Mouse (Mus musculus) testis, adult 2 months (tissue): Measurements from ENCODE around the gene Rbfox1.

ENCODE experiments used
- CTCF ChIP-seq: fragments of 200-500 bp; IDR thresholded peaks from 2 replicates; pipeline ENCODE4 v1.5.1; 2012; ENCODE audit warnings: low read depth, mild to moderate bottlenecking, inconsistent platforms, low read length, moderate library complexity; ENCODE audit not compliant: control insufficient read depth, insufficient read depth, insufficient replicate concordance
- POLR2A ChIP-seq: fragments of 200-500 bp; IDR thresholded peaks from 2 replicates; pipeline ENCODE4 v1.6.1; 2012; ENCODE audit warnings: low read depth, mild to moderate bottlenecking, inconsistent platforms, low read length, moderate library complexity; ENCODE audit not compliant: control insufficient read depth

DNA sequence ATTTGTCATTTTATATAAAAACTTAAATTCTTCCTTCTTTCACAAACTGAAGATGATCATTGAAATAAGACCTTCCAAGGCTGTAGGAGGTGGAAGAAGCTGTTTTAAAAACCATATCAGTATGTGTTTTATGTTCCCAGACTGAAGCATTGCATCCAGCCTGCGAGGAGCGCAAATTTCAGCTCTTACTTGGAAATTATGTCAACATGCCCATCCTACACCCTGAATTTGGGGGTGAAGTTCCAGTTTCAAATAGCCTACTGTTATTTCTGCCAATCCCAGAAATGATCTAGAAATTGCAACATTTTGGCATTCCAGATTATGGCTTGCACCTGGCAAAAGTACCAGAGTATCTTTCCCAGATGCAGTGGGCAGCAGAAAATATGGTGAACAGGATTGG is 1290.8 kb downstream of the Rbfox1 start:
- no peak for TF ChIP-seq CTCF
- no peak for TF ChIP-seq POLR2A
